Mouse (Mus musculus) heart, embryonic 15.5 days (tissue): ENCODE data around the gene Sec24c. TPM values are rescaled to one million over a fixed set of nuclear protein-coding genes. Genes with fewer than 3 reads are reported as not detected.

ENCODE experiments used
- ATAC-seq: fragments of 200-750 bp; cut with Nextera tagmentation; replicated peaks from 2 replicates; pipeline ENCODE4 v1.8.0; 2017; ENCODE audit warnings: low read depth, moderate TSS enrichment; ENCODE audit not compliant: insufficient number of reproducible peaks, insufficient read depth, low FRiP score
- H3K27ac ChIP-seq: fragments of 300-500 bp; sonication (generic); 2 replicates; pipeline ENCODE4 v1.5.1; 2015; ENCODE audit warnings: mild to moderate bottlenecking, inconsistent platforms
- H3K27me3 ChIP-seq: fragments of 300-500 bp; sonication (generic); 2 replicates; pipeline ENCODE4 v1.6.1; 2015; ENCODE audit warnings: inconsistent platforms
- H3K36me3 ChIP-seq: fragments of 300-500 bp; sonication (generic); 2 replicates; pipeline ENCODE4 v1.6.1; 2015; ENCODE audit warnings: mild to moderate bottlenecking, inconsistent platforms
- H3K4me1 ChIP-seq: fragments of 300-500 bp; sonication (generic); replicated peaks from 2 replicates; pipeline ENCODE4 v1.6.1; 2015; ENCODE audit warnings: inconsistent platforms
- H3K4me2 ChIP-seq: fragments of 300-500 bp; sonication (generic); 2 replicates; pipeline ENCODE4 v1.6.1; 2015; ENCODE audit warnings: inconsistent platforms, mild to moderate bottlenecking, moderate library complexity
- H3K4me3 ChIP-seq: fragments of 300-500 bp; sonication (generic); 2 replicates; pipeline ENCODE4 v1.5.1; 2015; ENCODE audit warnings: mild to moderate bottlenecking, inconsistent platforms
- H3K9ac ChIP-seq: fragments of 300-500 bp; sonication (generic); 2 replicates; pipeline ENCODE4 v1.6.1; 2015; ENCODE audit warnings: mild to moderate bottlenecking, inconsistent platforms
- H3K9me3 ChIP-seq: fragments of 300-500 bp; sonication (generic); replicated peaks from 2 replicates; pipeline ENCODE4 v1.6.1; 2016; ENCODE audit warnings: inconsistent platforms
- WGBS: fragments of 180-500 bp; shearing (Covaris S2); methylation state at CpG from one replicate; pipeline ENCODE4 v1.1.7; 2015; ENCODE audit warnings: mixed read lengths; 5-methylcytosine and 5-hydroxymethylcytosine counted together
- polyA plus RNA-seq: library from polyadenylated mRNA; unstranded; fragments of >200 nt; fragmentation: Nextera tagmentation; extraction: Ambion mirVana; gene quantifications from 2 replicates; pipeline ENCODE4 v1.2.1, GENCODE M21; 2015

Sec24c gene
- polyA plus RNA-seq, 1 experiment from 2014 or later = 57.3 TPM

- Histone ChIP-seq H3K9ac (peak overlapping the region; percentile 83), H3K27me3 (no peaks in the 10 kb centered on the region), H3K9me3 (no peaks in the 10 kb centered on the region), H3K36me3 (no peaks in the 10 kb centered on the region), H3K27ac (peak overlapping the region; percentile 94), H3K4me1 (peaks cover 41% of the 10 kb centered on the region), H3K4me2 (peak overlapping the region; percentile 96), H3K4me3 (peak overlapping the region; percentile 71)
- WGBS = 2% methylated on average over 52 of the region's 52 CpGs
- peak; percentile 50 for ATAC-seq
Measured at GRCm38 (mm10) chr14:20660827-20661660, 13.1 kb upstream of the Sec24c start.

- Histone ChIP-seq H3K27ac (peak overlapping the region; percentile 94), H3K4me3 (peak overlapping the region; percentile 71), H3K9me3 (no peaks in the 10 kb centered on the region), H3K4me1 (peaks cover 42% of the 10 kb centered on the region), H3K36me3 (no peaks in the 10 kb centered on the region), H3K27me3 (no peaks in the 10 kb centered on the region), H3K9ac (peak overlapping the region; percentile 83), H3K4me2 (peak overlapping the region; percentile 96)
- no peak for ATAC-seq
- 7% methylated on average over 18 of the region's 19 CpGs for WGBS
Measured at GRCm38 (mm10) chr14:20661661-20662331, 12.3 kb upstream of the Sec24c start.

DNA sequence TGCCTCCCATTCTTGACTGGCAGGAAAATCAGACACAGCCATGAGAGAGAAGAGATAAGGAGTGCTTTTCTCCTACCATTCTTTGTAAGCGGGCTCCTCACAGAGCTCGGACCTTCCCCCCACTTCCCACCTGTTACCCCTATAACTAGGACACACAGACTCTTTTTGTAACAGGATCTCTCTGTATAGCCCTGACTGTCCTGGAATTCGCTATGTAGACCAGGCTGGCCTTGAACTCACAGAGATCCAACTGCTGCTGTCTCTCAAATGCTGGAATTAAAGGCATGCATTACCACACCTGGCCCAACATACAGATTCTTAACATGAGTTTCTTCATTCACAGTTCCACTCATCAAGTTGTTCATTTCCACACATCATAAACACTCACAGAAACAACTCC, 11.4 kb upstream of the Sec24c start:
- Histone ChIP-seq H3K4me3 (peak overlapping the region; percentile 71), H3K27me3 (no peaks in the 10 kb centered on the region), H3K4me1 (peaks cover 40% of the 10 kb centered on the region), H3K27ac (peak overlapping the region; percentile 94), H3K9ac (peak overlapping the region; percentile 83), H3K36me3 (no peaks in the 10 kb centered on the region), H3K4me2 (peak overlapping the region; percentile 96), H3K9me3 (no peaks in the 10 kb centered on the region)
- no peak for ATAC-seq
- WGBS = 48% methylated on average over 3 of the region's 3 CpGs

DNA sequence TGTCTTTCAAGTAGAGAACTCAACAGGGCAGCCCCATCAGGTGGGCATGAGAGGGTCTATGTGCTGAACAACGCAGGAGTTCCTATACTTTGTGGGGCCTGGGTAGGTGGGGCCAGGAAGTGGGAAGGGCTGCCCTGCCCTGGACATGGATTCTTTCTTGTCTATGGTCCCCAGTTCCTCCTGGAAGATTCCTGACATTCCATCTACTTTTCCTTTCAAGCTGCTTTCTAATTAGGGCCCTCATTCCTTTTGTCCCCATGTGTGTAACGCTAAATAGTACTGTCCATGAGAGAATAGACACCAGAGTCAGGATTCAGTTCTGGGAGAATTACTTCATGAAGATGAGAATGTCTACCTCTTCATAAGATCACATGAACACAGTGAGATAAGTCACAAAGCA, 10.5 kb upstream of the Sec24c start:
- Histone ChIP-seq H3K9me3 (no peaks in the 10 kb centered on the region), H3K9ac (peak overlapping the region; percentile 83), H3K27me3 (no peaks in the 10 kb centered on the region), H3K4me2 (peak overlapping the region; percentile 96), H3K4me1 (peaks cover 40% of the 10 kb centered on the region), H3K4me3 (peak overlapping the region; percentile 71), H3K27ac (peak overlapping the region; percentile 94), H3K36me3 (no peaks in the 10 kb centered on the region)
- ATAC-seq = no peak; the same call in 1 of the 2 replicates
- WGBS = 27% methylated on average over 2 of the region's 2 CpGs

DNA sequence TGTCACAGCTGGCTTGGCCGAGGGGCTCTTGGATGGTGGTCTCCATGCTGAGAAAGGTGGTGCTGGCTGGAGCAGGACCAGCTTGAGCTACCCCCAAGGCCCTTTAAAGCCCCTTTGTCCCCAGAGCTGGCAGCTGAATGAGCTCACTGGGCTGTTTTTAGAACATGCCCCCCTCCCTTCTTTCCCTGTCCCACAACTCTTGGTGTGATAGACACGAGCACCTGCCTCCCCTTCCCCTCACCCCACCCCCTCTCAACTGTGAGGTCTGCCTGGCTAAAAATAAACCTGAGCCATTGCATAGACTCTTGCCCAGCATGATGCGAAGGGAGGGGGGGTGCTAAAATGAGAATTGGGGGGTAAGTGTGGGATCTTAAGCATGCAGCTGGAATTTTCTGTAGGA, 9.7 kb upstream of the Sec24c start:
- H3K4me1 ChIP-seq = peaks cover 45% of the 10 kb centered on the region
- peak overlapping the region; percentile 96 for H3K4me2 ChIP-seq
- ATAC-seq = peak; percentile 71
- no peaks in the 10 kb centered on the region for H3K36me3 ChIP-seq
- H3K9me3 ChIP-seq = no peaks in the 10 kb centered on the region
- 24% methylated on average over 3 of the region's 3 CpGs for WGBS
- H3K27ac ChIP-seq = peak overlapping the region; percentile 94
- no peaks in the 10 kb centered on the region for H3K27me3 ChIP-seq
- H3K9ac ChIP-seq = peak overlapping the region; percentile 83
- H3K4me3 ChIP-seq = peak overlapping the region; percentile 71

DNA sequence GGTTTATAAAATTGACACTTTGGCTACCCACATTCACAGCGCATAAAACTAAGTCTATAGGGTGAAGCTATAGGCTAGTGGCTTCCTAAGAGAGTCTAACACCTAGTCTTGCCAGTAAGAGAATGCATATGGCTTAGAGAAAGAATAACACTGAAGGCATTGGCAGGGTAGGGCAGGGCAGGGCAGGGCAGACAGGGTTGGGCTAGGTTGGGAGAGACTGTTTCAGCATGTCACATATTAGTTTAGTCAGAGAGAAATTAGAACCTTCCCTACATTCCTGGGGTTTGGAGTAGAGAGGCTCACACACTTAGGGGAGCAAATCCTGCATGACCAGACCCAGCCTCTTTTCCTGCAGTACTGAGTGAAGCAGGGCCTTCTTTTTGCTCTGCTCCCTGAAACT, 6.6 kb upstream of the Sec24c start:
- Histone ChIP-seq H3K4me3 (peak overlapping the region; percentile 50), H3K27me3 (no peaks in the 10 kb centered on the region), H3K4me1 (peaks cover 20% of the 10 kb centered on the region), H3K9me3 (no peaks in the 10 kb centered on the region), H3K4me2 (peak overlapping the region; percentile 60), H3K36me3 (no peaks in the 10 kb centered on the region), H3K27ac (peak overlapping the region; percentile 92), H3K9ac (peak overlapping the region; percentile 66)
- WGBS = 64% methylated on average over 1 of the region's 1 CpGs
- no peak for ATAC-seq

DNA sequence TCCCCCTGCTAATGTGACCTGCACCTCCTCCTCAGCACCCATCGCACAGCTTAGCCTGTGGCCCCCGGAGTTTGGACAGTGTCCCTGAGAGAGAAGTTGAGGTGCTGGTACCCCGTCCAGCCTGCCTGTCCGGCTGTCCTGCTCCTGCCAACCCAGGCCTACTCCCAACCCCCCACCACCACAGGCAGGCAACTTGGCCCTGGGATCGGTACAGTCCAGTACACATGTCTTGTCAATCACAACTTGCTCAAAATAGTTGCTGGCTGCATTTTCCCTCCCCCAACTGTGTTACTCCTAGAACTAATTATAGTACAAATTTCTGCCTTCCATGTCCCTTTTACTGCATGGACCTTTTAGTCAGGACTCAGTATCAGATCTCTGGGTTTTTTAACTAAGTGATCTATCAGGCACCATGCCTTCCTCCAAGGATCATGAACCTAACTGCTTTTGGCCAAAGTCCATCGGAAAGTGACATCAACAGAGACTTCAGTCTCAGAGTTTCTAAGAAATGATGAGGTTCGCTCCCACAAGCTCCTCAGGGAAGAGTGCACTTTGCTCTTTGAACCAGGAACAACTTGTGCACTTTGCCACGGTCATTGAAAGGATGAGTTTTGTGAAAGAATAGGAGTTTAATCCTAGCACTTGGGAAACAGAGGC, 5.8 kb upstream of the Sec24c start, which contains the start of gene Synpo2l:
Gene Synpo2l, minus strand, starts transcription at position 201 of the 657 bp plus-strand sequence.
- no peaks in the 10 kb centered on the region for H3K27me3 ChIP-seq
- ATAC-seq = peak; percentile 71
- H3K27ac ChIP-seq = peak within 1 kb of the TSS; percentile 92
- H3K4me1 ChIP-seq = peaks cover 20% of the 10 kb centered on the region
- H3K36me3 ChIP-seq = no peaks in the 10 kb centered on the region
- WGBS = 51% methylated on average over 8 of the region's 8 CpGs
- peak within 1 kb of the TSS; percentile 60 for H3K4me2 ChIP-seq
- no peaks in the 10 kb centered on the region for H3K9me3 ChIP-seq
- H3K9ac ChIP-seq = peak within 1 kb of the TSS; percentile 66
- peak within 1 kb of the TSS; percentile 50 for H3K4me3 ChIP-seq

DNA sequence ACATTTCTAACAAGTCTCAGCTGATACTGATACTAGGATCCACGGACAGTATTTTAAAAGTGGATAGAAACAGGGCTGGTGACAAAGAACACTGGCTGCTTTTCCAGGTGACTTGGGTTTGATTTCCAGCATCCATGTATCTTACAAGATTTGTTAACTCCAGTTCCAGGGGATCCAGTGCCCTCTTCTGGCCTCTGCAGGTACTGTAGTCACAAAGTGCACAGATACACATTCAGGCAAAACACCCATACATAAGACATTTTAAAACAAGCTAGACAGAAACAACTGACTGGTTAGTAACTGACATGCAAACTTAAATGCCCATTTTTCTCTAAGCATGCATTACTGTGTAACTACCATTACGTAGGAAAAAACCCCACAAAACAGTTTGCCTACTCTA, 1.1 kb upstream of the Sec24c start:
- Histone ChIP-seq H3K27me3 (no peaks in the 10 kb centered on the region), H3K9ac (no peak overlapping the region), H3K9me3 (no peaks in the 10 kb centered on the region), H3K4me3 (no peak overlapping the region), H3K36me3 (peaks cover 23% of the 10 kb centered on the region), H3K4me1 (peaks cover 22% of the 10 kb centered on the region), H3K4me2 (no peak overlapping the region; the same call in 1 of the 2 replicates), H3K27ac (no peak overlapping the region)
- 92% methylated on average over 2 of the region's 2 CpGs for WGBS
- ATAC-seq = no peak

GRCm38 (mm10) chr14:20673735-20674063, 409 bp upstream of the Sec24c start:
- Histone ChIP-seq H3K4me2 (peak overlapping the region; percentile 72), H3K4me3 (peak overlapping the region; percentile 72), H3K4me1 (peaks cover 18% of the 10 kb centered on the region), H3K27ac (peak overlapping the region; percentile 95), H3K9me3 (no peaks in the 10 kb centered on the region), H3K36me3 (peaks cover 30% of the 10 kb centered on the region), H3K27me3 (no peaks in the 10 kb centered on the region), H3K9ac (peak overlapping the region; percentile 51)
- WGBS = 10% methylated on average over 13 of the region's 13 CpGs
- ATAC-seq = peak; percentile 11; the same call in 1 of the 2 replicates

DNA sequence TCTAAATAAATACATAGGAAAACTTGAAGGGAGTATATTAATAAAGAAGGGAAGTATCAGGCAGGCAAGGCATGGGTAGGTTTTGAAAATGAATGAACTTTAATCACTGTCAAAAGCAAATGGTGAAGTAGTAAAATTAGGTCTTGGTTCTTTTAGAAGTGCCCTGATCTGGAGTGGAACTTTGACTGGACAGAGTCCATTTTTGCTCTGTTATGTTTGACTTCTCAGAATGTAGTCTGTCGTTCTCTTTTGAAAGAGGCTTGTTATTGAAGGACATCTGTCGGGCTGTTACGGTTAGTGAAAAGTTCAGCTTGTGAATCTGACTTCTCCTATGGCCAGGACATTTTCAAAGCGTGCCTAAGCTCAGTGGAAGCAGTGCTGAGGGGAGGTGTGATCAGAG, 3.8 kb downstream of the Sec24c start:
- peaks cover 69% of the 10 kb centered on the region for H3K36me3 ChIP-seq
- H3K4me1 ChIP-seq = peaks cover 20% of the 10 kb centered on the region
- no peaks in the 10 kb centered on the region for H3K9me3 ChIP-seq
- H3K4me3 ChIP-seq = no peak overlapping the region
- ATAC-seq = no peak
- 91% methylated on average over 4 of the region's 4 CpGs for WGBS
- no peak overlapping the region for H3K9ac ChIP-seq
- no peaks in the 10 kb centered on the region for H3K27me3 ChIP-seq
- no peak overlapping the region for H3K4me2 ChIP-seq
- H3K27ac ChIP-seq = no peak overlapping the region

- no peak for ATAC-seq
- Histone ChIP-seq H3K27me3 (no peaks in the 10 kb centered on the region), H3K4me1 (peaks cover 7% of the 10 kb centered on the region), H3K9me3 (no peaks in the 10 kb centered on the region), H3K36me3 (peaks cover 96% of the 10 kb centered on the region), H3K27ac (peak overlapping the region; percentile 51; the same call in 1 of the 2 replicates), H3K4me2 (no peak overlapping the region), H3K9ac (no peak overlapping the region), H3K4me3 (no peak overlapping the region)
- WGBS = 88% methylated on average over 2 of the region's 2 CpGs
Measured at GRCm38 (mm10) chr14:20681742-20682141, 7.6 kb downstream of the Sec24c start.
